Mouse (Mus musculus) stomach, postnatal 0 days (tissue): ENCODE measurements around the gene Ppp1r16b.

ENCODE experiments used
- CTCF ChIP-seq: IDR thresholded peaks from 2 replicates; pipeline ENCODE4 v1.5.1; 2016; ENCODE audit warnings: antibody characterized with exemption, low read depth, mild to moderate bottlenecking, moderate library complexity
- EP300 ChIP-seq: optimal IDR thresholded peaks from 2 replicates; pipeline ENCODE3; 2016; ENCODE audit warnings: antibody characterized with exemption

- no peak for TF ChIP-seq CTCF
- TF ChIP-seq EP300, result no peak
Observed at GRCm38 (mm10) chr2:158772808-158773207, 107.6 kb downstream of the Ppp1r16b start.
